Mouse (Mus musculus) CH12.LX (cell line): Measurements from ENCODE around the gene Cited4.

ENCODE experiments used
- EP300 ChIP-seq: IDR thresholded peaks from 2 replicates; pipeline ENCODE4 v1.6.1; 2011; ENCODE audit warnings: low read length, improper control_type of control experiment
- JUND ChIP-seq: conservative IDR thresholded peaks from 2 replicates; pipeline ENCODE4 v1.6.1; 2011; ENCODE audit warnings: low read depth, low read length, improper control_type of control experiment
- POLR2A ChIP-seq: IDR thresholded peaks from 2 replicates; pipeline ENCODE4 v1.6.1; 2011; ENCODE audit warnings: low read depth, mild to moderate bottlenecking, improper control_type of control experiment, low read length
- ZC3H11A ChIP-seq: IDR thresholded peaks from 2 replicates; pipeline ENCODE4 v1.6.1; 2012; ENCODE audit warnings: low read depth, mild to moderate bottlenecking, inconsistent platforms, low read length, improper control_type of control experiment

DNA sequence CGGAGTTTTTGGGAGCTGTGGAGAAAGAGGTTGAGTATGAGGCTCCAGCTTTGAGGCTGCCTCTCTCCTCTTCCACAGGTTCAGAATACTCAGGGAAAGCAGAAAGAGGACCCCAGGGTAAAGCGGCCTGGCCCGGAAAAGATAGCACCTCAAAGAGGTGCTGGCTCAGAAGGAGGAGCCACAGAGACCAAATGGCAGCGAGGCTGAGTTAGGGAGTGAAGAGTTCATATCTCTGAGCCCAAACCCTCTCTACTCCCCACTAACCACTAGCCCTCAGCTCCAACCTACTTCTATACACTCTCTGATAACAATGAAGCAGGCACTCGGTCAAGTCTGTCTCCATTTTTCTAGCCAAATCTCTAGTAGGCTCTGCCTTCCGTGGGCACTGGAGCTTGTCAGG is 34.5 kb upstream of the Cited4 start:
- TF ChIP-seq JUND (no peak), EP300 (no peak), ZC3H11A (no peak), POLR2A (no peak)
